Mouse (Mus musculus) adrenal gland, adult 2 months (tissue): ENCODE data around the gene Col4a2. TPM values are rescaled to one million over a fixed set of nuclear protein-coding genes. Genes with fewer than 3 reads are reported as not detected.

Source experiments
- DNase-seq: peaks from one replicate; pipeline ENCODE4 v3.0.0; 2021
- long read RNA-seq: library from polyadenylated mRNA; stranded (forward); transcript quantifications from one replicate; pipeline ENCODE4 v2.0.0, GENCODE M21; 2021
- polyA plus RNA-seq: library from polyadenylated mRNA; depleted of rRNA; stranded (reverse); fragments of >200 nt; gene quantifications from 2 replicates; pipeline ENCODE4 v1.2.3, GENCODE M21; 2012; rRNA removed
- total RNA-seq, 2 experiments: library from RNA; stranded (reverse); gene quantifications; 2 replicates each; pipeline ENCODE4 v1.2.3; 2021

Col4a2 gene
- total RNA-seq (100 to 1,000 TPM; 127 to 193 TPM), polyA plus RNA-seq (114 and 115 TPM in 2 replicates)
- long read RNA-seq, full-length matches to known transcripts = 43 of 135 reads
- long read RNA-seq, partial matches to known transcripts = 86 of 135 reads
- long read RNA-seq, other reads (novel, unspliced or antisense) = 6 of 135 reads

GRCm38 (mm10) chr8:11312349-11313175 lies at the start of gene Col4a2, which contains the start of gene Col4a1:
TSS of gene Col4a2 (plus strand) at chr8:11312805.
TSS of gene Col4a1 (minus strand) at chr8:11312826.
- DNase-seq = peak; percentile 93

DNA sequence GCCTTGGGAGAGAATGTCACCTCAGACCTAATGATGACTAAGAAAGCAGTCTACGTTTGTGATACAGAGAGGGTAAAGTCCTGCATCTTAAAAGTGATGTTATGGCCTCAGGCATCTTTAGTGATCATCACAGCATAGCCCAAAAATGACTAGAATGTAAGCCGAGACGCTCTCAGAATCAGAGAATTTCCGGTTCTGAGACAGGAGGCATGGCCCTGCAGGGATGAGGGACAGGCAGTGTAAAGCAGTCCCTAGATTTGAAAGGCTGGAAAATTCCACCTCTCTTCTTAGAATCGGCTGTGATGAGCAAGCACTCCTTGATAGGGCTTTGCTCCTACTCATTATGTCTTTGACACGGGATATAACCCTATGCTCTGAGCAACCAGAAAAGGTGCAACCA lies 48.8 kb upstream of the Col4a2 start:
- no peak for DNase-seq

DNA sequence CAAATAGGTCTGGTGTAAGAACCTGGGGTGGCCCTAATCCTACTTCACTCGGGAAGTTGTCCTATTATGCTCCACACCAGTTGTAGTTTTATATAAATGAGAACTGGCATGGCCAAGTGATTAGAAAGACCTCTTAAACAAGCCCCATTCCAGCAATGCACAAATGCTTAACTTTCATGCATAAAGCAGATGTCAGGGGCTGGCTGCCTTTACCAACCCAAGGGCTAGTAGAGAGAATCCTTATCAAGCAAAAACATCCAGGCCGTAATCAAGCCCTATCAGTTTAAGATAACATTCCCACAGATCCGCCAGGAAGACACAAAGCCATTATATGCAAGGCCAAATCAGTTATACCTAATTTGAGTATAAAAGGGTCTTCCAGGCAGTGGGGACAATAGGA lies 46.6 kb upstream of the Col4a2 start:
- no peak for DNase-seq

- peak; percentile 65 for DNase-seq
These were observed 46.1 kb upstream of the Col4a2 start for GRCm38 (mm10) chr8:11266471-11266870.

DNA sequence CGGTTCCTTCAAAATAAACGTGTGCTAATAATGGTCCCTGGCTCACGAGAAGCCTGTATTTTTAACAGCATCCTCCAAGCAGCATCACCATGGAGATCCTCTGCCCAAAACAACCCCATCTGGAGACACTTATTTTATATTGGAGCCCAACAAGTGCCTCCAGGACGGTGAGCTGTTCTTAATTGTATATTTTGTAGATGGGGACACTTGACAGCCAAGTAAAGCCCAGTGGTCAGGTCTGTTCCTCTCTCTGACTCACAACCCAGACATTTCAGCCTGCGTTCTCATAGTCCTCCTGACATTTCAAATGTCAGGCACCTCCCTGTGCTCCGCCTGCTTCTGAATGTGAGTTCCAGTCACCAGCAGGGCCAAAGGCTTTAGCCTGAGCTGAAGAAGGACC lies 43.9 kb upstream of the Col4a2 start:
- peak; percentile 62 for DNase-seq

- DNase-seq = peak; percentile 53
These were observed 41.8 kb upstream of the Col4a2 start for GRCm38 (mm10) chr8:11270826-11271225.

DNA sequence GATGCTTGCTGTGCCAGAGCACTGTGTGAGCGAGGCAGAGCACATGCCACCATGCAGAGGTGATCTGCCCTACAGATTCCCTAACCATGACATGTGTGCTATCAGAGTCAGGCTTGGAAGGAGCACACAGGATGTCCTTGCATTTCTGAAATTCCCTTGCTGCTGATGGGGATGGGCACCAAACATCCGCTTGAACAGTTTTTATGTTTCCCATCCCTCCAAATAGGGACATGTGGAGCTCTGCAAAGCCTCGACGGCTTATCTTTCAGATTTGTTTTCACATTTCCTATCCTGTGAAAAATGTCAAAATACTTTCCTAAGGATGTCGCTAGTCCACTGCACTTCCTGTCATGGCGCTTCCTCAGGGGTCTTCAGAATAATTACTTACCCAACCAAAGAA lies 40.4 kb upstream of the Col4a2 start:
- no peak for DNase-seq

DNA sequence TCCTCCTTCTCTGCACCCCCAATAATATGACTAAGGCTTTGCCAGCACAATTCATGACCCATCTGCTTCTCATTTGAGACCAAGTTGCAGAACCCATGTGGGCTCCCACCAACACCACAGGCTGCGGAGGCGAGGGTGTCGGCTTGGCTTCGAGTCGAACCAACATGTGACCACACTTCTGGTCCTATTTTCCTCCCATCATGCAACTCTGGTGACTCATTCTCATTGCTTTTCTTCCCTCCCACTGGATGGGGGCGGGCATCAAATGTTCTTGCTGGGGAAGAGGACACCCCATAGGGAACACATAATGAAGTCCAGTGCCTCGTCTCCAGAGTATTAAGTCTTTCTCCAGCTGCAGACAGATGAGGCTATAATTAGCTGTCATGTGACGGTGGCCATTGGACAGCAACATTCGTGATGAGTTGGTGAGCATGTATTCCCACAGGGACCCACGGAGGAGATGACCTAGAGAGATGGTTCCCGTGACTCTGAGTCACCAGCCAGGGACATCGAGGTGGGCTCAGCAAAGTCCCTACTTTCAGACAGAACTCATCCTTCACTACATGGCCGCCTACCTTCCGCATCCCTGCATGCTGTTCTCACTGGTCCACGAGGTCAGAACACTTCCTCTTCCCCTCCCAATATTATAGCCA lies 39.0 kb upstream of the Col4a2 start:
- DNase-seq = no peak

GRCm38 (mm10) chr8:11274415-11274814 lies 38.2 kb upstream of the Col4a2 start:
- no peak for DNase-seq

DNA sequence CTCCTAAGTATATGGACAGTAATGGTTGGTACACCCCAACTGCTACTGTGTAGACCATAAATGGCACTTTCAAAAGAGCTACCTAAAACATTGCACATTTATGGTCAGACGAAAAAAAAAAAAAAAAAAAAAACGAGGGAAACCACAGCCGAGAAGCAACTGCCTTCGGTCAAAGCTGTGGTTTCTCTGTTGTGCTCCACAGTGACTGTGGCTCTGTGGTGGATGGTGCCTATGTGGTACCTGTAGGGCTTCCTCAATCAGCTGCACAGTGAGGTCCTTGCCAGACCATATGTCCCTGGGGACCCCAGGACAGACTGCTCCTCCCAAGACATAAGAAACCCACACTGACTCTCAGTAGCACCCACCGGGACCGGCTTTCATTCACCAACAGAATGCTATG lies 36.3 kb upstream of the Col4a2 start:
- DNase-seq = no peak

DNA sequence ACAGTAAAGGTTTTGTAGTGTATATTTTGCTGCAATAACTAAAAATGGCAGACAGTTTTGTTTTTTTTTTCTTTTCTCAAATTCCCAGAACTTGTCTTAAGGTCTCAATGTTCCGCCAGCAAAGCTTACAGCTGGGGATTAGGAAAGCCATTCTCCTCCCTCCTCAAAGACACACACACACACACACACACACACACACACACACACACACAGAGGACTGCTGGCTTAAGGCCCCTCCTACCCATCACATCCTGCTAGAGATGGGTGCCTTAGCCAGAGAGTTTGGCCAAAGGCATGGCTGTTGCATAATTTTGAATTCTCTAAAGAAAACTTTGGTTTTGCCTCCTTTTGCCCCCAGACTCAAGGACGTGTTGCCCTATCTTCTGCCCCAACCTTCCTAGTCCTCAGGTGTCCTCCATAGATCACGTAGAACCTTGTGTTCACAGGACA lies 35.0 kb upstream of the Col4a2 start:
- no peak for DNase-seq

GRCm38 (mm10) chr8:11278101-11278611 lies 34.4 kb upstream of the Col4a2 start:
- no peak for DNase-seq

DNA sequence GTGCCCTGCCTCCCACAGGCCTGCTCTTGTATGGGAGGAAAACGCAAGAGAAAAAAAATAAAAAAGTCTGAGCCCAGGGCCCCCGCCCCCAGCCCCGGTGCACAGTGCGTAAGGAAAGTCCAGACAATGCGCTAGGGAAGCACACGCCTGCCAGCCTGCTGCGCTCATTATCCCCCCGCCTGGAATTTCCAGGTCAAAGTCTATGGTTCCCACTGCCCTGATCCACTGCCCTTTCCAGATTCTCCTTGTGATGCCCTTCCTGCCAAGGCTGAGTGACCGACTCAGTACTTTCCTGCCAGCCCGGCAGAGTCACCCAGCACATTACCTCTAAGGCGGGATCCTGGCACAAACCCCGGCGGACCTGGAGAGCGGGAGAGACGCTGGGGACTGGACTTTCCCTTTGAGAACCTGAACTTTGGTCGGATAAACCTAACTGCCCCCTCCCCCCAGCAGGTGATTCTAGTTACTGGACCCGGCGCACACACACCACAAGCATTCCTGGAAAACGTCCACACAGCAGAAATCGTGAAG lies 33.2 kb upstream of the Col4a2 start:
- DNase-seq = peak; percentile 81

DNA sequence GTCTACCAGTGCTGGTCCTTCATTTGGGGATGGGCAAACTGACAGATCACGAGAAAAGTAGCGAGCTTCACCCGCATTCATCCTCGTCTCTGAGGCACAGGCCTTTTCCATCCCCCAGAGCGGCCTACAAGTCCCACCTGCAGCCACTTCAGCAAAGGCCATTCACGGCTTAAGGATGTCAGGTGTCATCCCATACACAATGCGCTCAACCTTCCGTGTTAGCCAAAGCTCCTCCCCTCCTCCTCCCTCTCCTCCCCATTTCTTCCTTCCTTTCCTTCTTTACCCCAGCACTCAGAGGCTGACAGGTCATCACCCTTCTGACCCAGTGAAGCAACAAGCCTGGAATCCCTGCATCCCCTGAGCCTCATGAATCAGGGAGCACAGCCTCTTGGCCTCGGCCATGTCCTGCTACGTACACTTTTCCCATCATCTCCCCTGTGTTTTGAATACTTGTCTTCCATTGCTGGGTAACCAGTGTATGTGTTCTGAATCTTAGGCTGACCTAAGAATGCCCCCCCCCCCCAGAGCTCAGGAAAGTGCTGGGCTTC lies 31.8 kb upstream of the Col4a2 start:
- DNase-seq = no peak

DNA sequence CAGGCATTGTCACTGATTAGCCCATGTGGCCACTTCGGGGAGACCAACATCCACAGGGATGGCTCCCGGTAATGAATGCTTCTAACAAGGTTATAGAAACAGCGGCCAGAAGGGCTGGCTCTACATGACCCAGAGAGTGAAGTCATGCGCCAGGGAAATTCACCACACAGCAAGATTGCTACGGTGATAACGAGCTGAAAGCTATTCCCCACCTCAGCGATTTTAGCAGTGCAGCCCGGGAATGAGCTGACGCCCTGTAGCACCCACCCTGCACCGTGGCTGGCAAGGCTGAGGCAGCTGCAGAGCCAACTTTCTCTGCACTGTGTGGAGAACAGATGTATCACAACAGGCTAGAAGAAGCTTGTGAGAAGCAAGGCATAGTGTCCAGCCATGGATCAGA lies 30.5 kb upstream of the Col4a2 start:
- DNase-seq = no peak

GRCm38 (mm10) chr8:11282696-11283095 lies 29.9 kb upstream of the Col4a2 start:
- no peak for DNase-seq

GRCm38 (mm10) chr8:11283217-11283616 lies 29.4 kb upstream of the Col4a2 start:
- DNase-seq = no peak

DNA sequence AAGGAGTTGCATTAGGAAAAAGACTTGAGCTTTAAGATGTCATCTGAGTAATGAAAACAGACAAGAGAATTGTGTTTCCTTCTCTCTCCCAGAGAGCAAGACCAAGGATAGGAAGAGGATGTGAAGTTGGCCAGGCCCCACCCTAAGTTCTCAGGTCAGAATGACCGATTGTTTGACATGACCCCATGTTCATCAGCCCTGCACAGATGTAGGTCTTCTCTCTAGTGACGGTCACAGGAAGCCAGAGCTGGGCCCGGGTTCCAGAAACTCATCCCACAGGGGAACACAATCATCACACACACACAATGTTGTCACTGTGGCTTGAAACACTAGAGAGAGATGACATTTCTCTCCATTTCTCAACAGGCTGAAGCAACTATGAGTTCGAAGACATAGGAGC lies 27.2 kb upstream of the Col4a2 start:
- DNase-seq = no peak

DNA sequence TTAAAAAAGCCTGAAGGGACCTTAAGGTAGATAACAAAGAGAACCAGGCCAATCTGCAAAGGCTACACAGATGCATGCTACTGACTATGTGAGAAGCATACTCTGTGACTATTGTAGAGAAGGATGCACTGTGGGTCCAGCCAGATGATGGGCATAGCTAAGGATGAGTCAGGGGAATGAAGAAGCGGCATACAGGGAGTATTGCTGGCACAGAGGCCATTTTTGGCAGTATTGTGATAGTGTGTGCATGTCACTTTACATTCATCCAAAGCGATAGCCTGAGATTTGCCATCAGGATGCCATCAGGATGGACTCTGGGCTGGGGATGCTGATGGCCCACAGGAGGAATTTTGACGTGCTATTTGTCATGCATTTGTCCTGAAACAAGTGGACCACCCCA lies 25.5 kb upstream of the Col4a2 start:
- no peak for DNase-seq

- DNase-seq = no peak
These were observed 24.3 kb upstream of the Col4a2 start for GRCm38 (mm10) chr8:11288286-11288685.

- no peak for DNase-seq
These were observed 22.1 kb upstream of the Col4a2 start for GRCm38 (mm10) chr8:11290533-11290932.

GRCm38 (mm10) chr8:11292611-11293010 lies 20.0 kb upstream of the Col4a2 start:
- DNase-seq = no peak
